Mouse (Mus musculus) kidney, adult 18-20 months (tissue): ENCODE measurements at regions not wholly inside any gene's neighbourhood (a gene's known extent, or its start where the extent isn't known, plus 50 kb on each side); places are given as distances from the start of the nearest gene placed in this dataset.

Source experiments
- DNase-seq: peaks from one replicate; pipeline ENCODE4 v3.0.0; 2021

GRCm38 (mm10) chr1:77307745-77308144 lies 207.1 kb downstream of the Epha4 start:
- no peak for DNase-seq

- no peak for DNase-seq
These were observed 201.8 kb downstream of the Epha4 start for GRCm38 (mm10) chr1:77313119-77313518.

GRCm38 (mm10) chr1:77315347-77315746 lies 199.5 kb downstream of the Epha4 start:
- no peak for DNase-seq

DNA sequence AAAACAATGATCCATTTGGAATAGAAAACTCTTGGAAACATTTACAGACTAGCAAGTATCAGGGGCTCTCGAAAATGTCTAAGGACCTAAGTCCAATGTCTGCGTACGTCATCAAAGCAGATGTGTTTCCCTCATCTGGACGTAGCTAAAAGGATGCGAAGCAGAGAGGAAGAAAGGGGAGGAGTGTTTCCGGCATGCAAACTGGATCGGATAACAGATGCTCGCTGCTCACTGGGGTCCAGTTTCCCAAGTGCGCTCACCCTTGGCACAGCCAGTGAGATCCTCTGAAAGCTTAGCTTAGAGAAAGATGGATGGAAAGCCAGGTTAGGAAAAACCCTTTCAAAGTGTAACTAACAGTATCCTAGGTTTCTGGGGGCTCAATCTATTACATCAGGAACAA lies 198.7 kb downstream of the Epha4 start:
- DNase-seq, result no peak
